Mouse (Mus musculus) hindbrain, embryonic 11.5 days (tissue): Measurements from ENCODE around the gene Dnm3. TPM values are rescaled to one million over a fixed set of nuclear protein-coding genes. Genes with fewer than 3 reads are reported as not detected.
A peak's percentile ranks its signal among the peaks of the same experiment; 100 is the strongest.

ENCODE experiments used
- ATAC-seq: fragments of 200-750 bp; cut with Nextera tagmentation; 2 replicates; pipeline ENCODE4 v1.8.0; 2017; ENCODE audit warnings: mild to moderate bottlenecking, moderate TSS enrichment, moderate library complexity; ENCODE audit not compliant: low FRiP score
- DNase-seq: peaks from one replicate; pipeline ENCODE4 v3.0.0-alpha.2; 2015; ENCODE audit warnings: low spot score
- H3K27ac ChIP-seq: fragments of 300-500 bp; sonication (generic); 2 replicates; pipeline ENCODE4 v1.5.1; 2014; ENCODE audit warnings: mild to moderate bottlenecking, low read depth, low read length
- H3K27me3 ChIP-seq: fragments of 300-500 bp; sonication (generic); 2 replicates; pipeline ENCODE4 v1.6.1; 2014; ENCODE audit warnings: mild to moderate bottlenecking, low read length, moderate library complexity, mixed read lengths; ENCODE audit not compliant: control insufficient read depth, insufficient read depth
- H3K36me3 ChIP-seq: fragments of 300-500 bp; sonication (generic); 2 replicates; pipeline ENCODE4 v1.6.1; 2014; ENCODE audit warnings: mild to moderate bottlenecking, low read length, moderate library complexity, mixed read lengths; ENCODE audit not compliant: control insufficient read depth, insufficient read depth
- H3K4me1 ChIP-seq: fragments of 300-500 bp; sonication (generic); replicated peaks from 2 replicates; pipeline ENCODE4 v1.6.1; 2014; ENCODE audit warnings: low read length, mixed read lengths; ENCODE audit not compliant: control insufficient read depth, insufficient read depth
- H3K4me2 ChIP-seq: fragments of 300-500 bp; sonication (generic); replicated peaks from 2 replicates; pipeline ENCODE4 v1.6.1; 2014; ENCODE audit warnings: mild to moderate bottlenecking, low read depth, low read length
- H3K4me3 ChIP-seq: fragments of 300-500 bp; sonication (generic); 2 replicates; pipeline ENCODE4 v1.5.1; 2014; ENCODE audit warnings: low read depth, low read length
- H3K9ac ChIP-seq: fragments of 300-500 bp; sonication (generic); 2 replicates; pipeline ENCODE4 v1.6.1; 2014; ENCODE audit warnings: low read depth, low read length
- H3K9me3 ChIP-seq: fragments of 300-500 bp; sonication (generic); 2 replicates; pipeline ENCODE4 v1.6.1; 2016; ENCODE audit warnings: low read length; ENCODE audit not compliant: control insufficient read depth
- WGBS: fragments of 180-500 bp; shearing (Covaris S2); extraction: QIAGEN DNeasy Blood & Tissue Kit; methylation state at CpG from one replicate; pipeline ENCODE4 v1.1.7; 2014; 5-methylcytosine and 5-hydroxymethylcytosine counted together
- polyA plus RNA-seq: library from polyadenylated mRNA; unstranded; fragments of >200 nt; fragmentation: Nextera tagmentation; extraction: Ambion mirVana; gene quantifications from 2 replicates; pipeline ENCODE4 v1.2.1, GENCODE M21; 2014

The Dnm3 gene
- polyA plus RNA-seq, 1 experiment from 2014 or later = 12.0 TPM

DNA sequence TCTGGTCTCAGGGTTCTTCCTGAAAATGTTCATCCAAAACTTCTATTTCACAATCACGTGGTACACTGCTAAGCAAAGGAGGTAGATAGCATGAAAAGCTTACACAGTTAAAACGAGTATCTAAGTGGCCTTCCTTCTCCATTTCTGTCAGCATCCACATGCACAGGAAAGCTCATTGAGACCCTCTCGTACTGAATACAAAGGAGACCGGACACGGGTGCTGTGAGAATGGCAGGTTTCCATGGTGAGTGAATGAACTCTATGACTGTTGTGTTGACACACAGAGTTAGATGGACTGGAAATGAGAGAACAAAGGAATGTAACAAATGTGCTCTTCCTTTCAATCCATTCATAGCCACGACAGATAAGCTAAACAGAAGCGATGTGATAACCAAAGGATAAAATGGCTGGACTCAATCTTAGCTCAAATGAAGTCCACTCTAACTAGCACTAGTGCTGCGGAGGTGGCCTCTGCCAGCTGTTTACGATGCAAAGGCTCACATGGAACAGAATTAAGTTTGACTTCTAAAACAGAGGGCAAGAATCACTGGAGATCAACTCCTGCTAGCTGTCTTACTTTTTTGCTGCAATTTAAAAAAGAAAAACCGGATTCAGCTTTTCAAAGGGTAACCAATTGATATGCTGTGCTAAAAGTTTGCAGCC is 268.2 kb downstream of the Dnm3 start:
- no peaks in the 10 kb centered on the region for H3K27me3 ChIP-seq
- H3K4me2 ChIP-seq = peak overlapping the region; percentile 20
- no peak overlapping the region for H3K9ac ChIP-seq
- WGBS = 29% methylated on average over 10 of the region's 10 CpGs
- H3K36me3 ChIP-seq = no peaks in the 10 kb centered on the region
- no peak overlapping the region for H3K4me3 ChIP-seq
- no peaks in the 10 kb centered on the region for H3K9me3 ChIP-seq
- peak; percentile 67 for DNase-seq
- ATAC-seq = peak; percentile 93
- H3K4me1 ChIP-seq = peaks cover 4% of the 10 kb centered on the region; the same call in 1 of the 2 replicates
- H3K27ac ChIP-seq = peak overlapping the region; percentile 54; the same call in 1 of the 2 replicates

DNA sequence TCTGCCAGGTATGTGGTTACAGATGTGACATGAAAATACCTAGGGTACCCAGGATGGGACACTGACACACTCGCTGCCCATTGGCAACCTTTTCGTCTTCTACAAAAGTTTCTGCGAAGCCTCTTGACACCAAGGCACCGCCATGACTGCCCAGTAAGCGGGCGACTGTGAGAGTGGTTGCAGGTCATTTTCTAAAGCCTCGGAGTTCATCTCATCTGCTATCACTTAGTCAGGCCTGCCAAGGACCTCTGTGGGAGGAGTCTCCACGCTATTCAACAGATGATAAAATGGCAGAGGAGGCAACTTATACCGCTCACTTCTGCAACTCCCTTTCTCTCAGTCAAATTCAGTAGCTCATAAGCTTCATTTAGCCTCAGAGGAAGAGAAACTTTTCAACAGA is 268.8 kb downstream of the Dnm3 start:
- Histone ChIP-seq H3K4me1 (peaks cover 4% of the 10 kb centered on the region; the same call in 1 of the 2 replicates), H3K4me3 (no peak overlapping the region), H3K27me3 (no peaks in the 10 kb centered on the region), H3K27ac (no peak overlapping the region), H3K9ac (no peak overlapping the region), H3K4me2 (no peak overlapping the region), H3K9me3 (no peaks in the 10 kb centered on the region), H3K36me3 (no peaks in the 10 kb centered on the region)
- 62% methylated on average over 9 of the region's 9 CpGs for WGBS
- ATAC-seq (peak; percentile 80), DNase-seq (no peak)

- Histone ChIP-seq H3K27me3 (no peaks in the 10 kb centered on the region), H3K27ac (no peak overlapping the region)
Observed at GRCm38 (mm10) chr1:162207708-162208043, 270.2 kb downstream of the Dnm3 start.

DNA sequence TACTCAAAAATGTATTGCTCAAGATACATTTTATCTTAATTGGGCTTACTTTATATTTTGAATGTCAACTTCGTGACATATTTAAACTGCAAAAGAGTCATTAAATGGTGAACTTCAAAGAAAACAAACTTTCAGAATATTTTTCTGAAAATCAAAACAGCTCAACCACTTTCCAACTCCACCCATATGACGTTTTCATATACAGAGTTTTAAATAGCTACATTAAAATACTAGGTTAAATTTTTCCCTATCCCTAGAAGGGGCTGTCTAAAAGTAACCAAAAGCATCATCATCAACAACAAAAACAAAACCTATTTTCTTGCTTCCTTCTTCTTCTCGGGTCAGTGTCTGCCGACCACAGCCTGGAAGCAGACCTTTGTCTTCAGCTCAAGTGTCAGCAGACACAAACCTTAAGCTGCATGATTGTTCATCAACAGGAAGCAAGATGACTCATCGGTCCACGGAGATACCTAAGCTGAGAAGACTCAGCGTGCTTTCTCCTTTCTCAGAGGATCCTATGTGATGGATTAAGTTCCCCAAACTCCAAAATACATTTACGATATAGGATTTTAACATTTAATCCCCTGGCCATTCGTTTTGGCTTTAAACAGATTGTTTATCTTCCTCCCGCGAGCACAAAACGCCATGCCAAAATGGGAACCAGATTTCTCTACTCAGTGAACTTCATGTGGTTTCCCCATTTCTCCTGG is 270.7 kb downstream of the Dnm3 start:
- Histone ChIP-seq H3K9me3 (no peaks in the 10 kb centered on the region), H3K4me1 (peaks cover 4% of the 10 kb centered on the region; the same call in 1 of the 2 replicates), H3K4me2 (no peak overlapping the region), H3K27me3 (no peaks in the 10 kb centered on the region), H3K36me3 (no peaks in the 10 kb centered on the region), H3K27ac (no peak overlapping the region), H3K9ac (no peak overlapping the region), H3K4me3 (no peak overlapping the region)
- WGBS = 65% methylated on average over 12 of the region's 12 CpGs
- no peak for DNase-seq
- no peak for ATAC-seq

More at GRCm38 (mm10) chr1:162207708-162208043, 270.2 kb downstream of the Dnm3 start:
- H3K4me2 ChIP-seq = no peak overlapping the region
- ATAC-seq = no peak
- no peak overlapping the region for H3K9ac ChIP-seq
- peaks cover 4% of the 10 kb centered on the region; the same call in 1 of the 2 replicates for H3K4me1 ChIP-seq
- no peak overlapping the region for H3K4me3 ChIP-seq
- H3K9me3 ChIP-seq = no peaks in the 10 kb centered on the region
- WGBS = 55% methylated on average over 7 of the region's 7 CpGs
- no peaks in the 10 kb centered on the region for H3K36me3 ChIP-seq
- DNase-seq = no peak

- H3K9ac ChIP-seq = no peak overlapping the region
- no peaks in the 10 kb centered on the region for H3K9me3 ChIP-seq
- peaks cover 5% of the 10 kb centered on the region for H3K27me3 ChIP-seq
- DNase-seq (no peak), ATAC-seq (peak; percentile 85)
- peak overlapping the region; percentile 42; the same call in 1 of the 2 replicates for H3K27ac ChIP-seq
- no peaks in the 10 kb centered on the region for H3K4me1 ChIP-seq
- no peak overlapping the region for H3K4me2 ChIP-seq
- WGBS = 59% methylated on average over 12 of the region's 12 CpGs
- H3K4me3 ChIP-seq = no peak overlapping the region
- H3K36me3 ChIP-seq = no peaks in the 10 kb centered on the region
Observed at GRCm38 (mm10) chr1:162202465-162203348, 275.1 kb downstream of the Dnm3 start.

DNA sequence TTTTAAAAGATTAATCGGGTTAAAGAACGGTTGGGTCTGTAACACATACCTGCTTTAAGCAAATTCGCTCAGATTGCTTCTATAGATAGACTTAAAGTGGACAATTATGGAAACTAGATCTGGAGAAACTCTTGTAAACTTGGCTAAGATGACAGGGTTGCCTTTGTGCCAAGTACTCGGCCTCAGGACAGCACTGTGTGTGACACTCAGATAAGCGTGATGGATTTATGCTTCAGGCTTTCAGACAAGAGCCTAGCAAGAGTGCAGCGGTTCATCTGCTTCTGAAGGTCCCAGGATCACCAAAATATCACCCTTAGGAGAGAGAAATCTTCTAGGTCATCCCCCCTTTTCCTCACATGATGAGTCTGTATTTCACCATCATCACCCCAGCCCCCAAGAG is 277.4 kb downstream of the Dnm3 start:
- peaks cover 5% of the 10 kb centered on the region for H3K27me3 ChIP-seq
- no peaks in the 10 kb centered on the region for H3K36me3 ChIP-seq
- H3K9ac ChIP-seq = no peak overlapping the region
- DNase-seq (no peak), ATAC-seq (no peak)
- H3K4me1 ChIP-seq = no peaks in the 10 kb centered on the region
- no peaks in the 10 kb centered on the region for H3K9me3 ChIP-seq
- no peak overlapping the region for H3K27ac ChIP-seq
- no peak overlapping the region for H3K4me2 ChIP-seq
- 87% methylated on average over 6 of the region's 6 CpGs for WGBS
- H3K4me3 ChIP-seq = no peak overlapping the region

DNA sequence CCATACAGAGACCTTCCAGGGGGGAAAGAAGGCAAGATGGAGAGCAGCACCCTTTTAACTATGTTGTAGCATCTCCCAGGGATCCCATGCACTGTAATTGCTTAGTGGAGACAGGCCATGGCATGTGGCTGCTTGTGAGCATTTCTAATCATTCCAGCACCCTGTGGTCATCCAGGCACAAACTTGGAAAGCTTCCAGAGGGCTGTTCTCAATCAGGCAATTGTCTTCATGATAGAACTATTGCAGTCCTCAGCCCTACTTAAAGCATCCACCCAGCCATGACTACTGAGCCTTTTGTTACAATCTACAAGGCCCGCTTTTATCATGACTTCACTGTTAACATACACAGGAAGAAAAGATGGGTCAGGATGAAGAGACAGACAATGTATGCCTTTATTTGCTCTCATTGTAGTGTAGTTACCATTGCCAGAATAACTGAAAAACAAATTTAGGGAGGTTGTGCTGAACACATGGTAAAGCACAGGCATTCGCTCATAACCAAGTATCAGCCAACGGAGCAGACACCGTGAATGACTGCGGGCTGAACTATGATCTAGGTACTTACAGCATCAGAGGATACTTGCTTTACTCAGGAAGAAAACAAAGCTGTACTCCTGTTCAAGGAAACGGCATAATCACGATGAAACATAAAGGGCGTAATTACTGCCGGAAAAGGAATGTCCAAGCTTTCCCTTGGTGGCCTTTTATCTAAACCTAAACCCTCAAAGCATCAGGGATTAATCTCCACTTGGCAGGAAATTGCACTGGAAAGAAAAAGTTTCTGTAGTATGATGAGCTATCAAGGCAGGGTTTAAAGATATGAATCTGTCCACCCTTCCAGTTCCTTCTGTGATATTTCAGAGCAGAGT is 280.8 kb downstream of the Dnm3 start:
- H3K27ac ChIP-seq = no peak overlapping the region
- no peaks in the 10 kb centered on the region for H3K36me3 ChIP-seq
- H3K9me3 ChIP-seq = no peaks in the 10 kb centered on the region
- H3K4me3 ChIP-seq = no peak overlapping the region
- peak; percentile 41 for DNase-seq
- peak; percentile 75 for ATAC-seq
- H3K27me3 ChIP-seq = peaks cover 5% of the 10 kb centered on the region
- 71% methylated on average over 9 of the region's 9 CpGs for WGBS
- no peak overlapping the region for H3K9ac ChIP-seq
- H3K4me2 ChIP-seq = no peak overlapping the region
- no peaks in the 10 kb centered on the region for H3K4me1 ChIP-seq

- 89% methylated on average over 4 of the region's 4 CpGs for WGBS
- no peaks in the 10 kb centered on the region for H3K36me3 ChIP-seq
- H3K9me3 ChIP-seq = no peaks in the 10 kb centered on the region
- no peak for ATAC-seq
- no peaks in the 10 kb centered on the region for H3K4me1 ChIP-seq
- no peak overlapping the region for H3K9ac ChIP-seq
- no peak overlapping the region for H3K27ac ChIP-seq
- H3K4me3 ChIP-seq = no peak overlapping the region
- no peak for DNase-seq
- no peaks in the 10 kb centered on the region for H3K27me3 ChIP-seq
- no peak overlapping the region for H3K4me2 ChIP-seq
Observed at GRCm38 (mm10) chr1:162188744-162189143, 289.1 kb downstream of the Dnm3 start.
